Mouse (Mus musculus) cerebellum, adult 2 months (tissue): ENCODE measurements around the gene Cd6.

Experiments
- CTCF ChIP-seq: fragments of 200-500 bp; IDR thresholded peaks from 2 replicates; pipeline ENCODE4 v1.5.1; 2011; ENCODE audit warnings: low read depth, mild to moderate bottlenecking, control low read depth, low read length, moderate library complexity, borderline replicate concordance; ENCODE audit not compliant: insufficient read depth
- POLR2A ChIP-seq: fragments of 200-500 bp; IDR thresholded peaks from 2 replicates; pipeline ENCODE4 v1.6.1; 2011; ENCODE audit warnings: low read length, control low read depth, borderline replicate concordance; ENCODE audit not compliant: insufficient read depth

- no peak for TF ChIP-seq CTCF
- no peak for TF ChIP-seq POLR2A
Observed at GRCm38 (mm10) chr19:10804850-10805660, 24.8 kb downstream of the Cd6 start.
